Mouse (Mus musculus) monocyte, adult 2 months (primary cell): ENCODE measurements around the gene Zfp174.
A peak's percentile ranks its signal among the peaks of the same experiment; 100 is the strongest.

Source experiments
- DNase-seq, 2 experiments: peaks; one replicate each; pipeline ENCODE4 v3.0.0; 2022; ENCODE audit warnings: low spot score in 2 of 2, low read depth in 1 of 2

Gene Zfp174

GRCm38 (mm10) chr16:3884201-3885064, 37.4 kb downstream of the Zfp174 start, which contains the start of the genes Zfp597 and Gm20695:
Gene Zfp597, minus strand, starts transcription at chr16:3884561.
Gene Gm20695, plus strand, starts transcription at chr16:3884648.
- DNase-seq, result peak; percentile 73 to 85

DNA sequence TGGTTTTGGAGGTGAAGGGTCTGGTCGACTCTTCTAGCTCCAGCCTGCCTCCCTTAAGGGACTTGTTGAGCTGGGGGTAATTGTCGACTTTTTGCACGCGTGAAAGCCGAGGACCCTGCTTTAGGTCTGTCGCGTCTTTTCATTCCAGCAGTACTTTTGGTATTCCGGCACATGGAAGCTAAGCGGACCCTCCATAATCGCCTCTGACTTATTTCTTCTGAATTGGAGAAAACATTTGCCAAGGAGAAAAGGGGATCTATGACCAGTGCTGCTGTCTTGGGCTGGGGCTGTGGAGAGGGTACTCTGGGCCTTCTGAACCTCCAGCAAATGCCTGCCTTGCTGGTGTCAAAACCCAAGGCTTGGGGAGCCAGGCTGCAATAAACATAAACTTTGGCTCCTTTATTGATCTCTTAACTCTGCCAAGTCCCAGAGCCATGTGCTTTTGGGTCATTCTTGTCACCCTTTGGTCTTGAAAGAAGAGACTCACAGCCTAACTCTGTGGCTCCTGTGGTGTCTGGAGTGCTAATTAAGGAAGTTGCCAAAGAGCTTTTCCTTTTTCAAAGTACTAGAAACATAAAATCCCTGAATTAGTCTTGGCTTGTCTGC, 38.1 kb downstream of the Zfp174 start:
- DNase-seq, result no peak

DNA sequence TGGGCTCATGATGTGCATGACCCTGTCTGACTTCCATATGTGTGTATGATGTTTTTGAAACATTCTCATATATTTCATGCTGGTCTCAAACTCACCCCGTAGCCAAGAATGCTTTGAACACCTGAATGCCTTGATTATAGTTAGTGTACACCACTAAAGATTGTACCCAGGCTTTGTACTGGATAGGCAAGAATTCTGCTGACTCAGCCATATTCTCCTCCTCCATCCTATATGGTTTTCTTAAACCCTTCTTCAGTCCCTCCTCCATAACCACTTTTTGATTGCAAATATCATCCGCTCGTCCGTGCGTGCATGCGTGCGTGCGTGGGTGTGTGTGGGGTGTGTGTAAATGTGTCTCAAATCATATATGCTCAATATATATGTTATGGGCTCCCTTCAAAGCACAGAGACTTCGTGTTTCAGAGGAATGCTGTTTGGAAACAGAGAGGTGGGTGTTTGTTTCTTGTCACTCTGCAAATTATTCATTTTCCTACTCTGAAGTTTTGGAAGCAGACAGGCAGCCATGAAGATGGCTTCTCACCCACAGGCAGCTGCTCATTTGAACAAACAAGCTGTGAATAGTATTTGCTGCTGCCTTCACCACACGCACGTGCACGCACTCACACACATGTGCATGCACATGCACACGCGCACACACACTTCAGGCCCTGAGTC, 44.7 kb downstream of the Zfp174 start:
- no peak for DNase-seq

- no peak for DNase-seq
Observed at GRCm38 (mm10) chr16:3893739-3894138, 46.7 kb downstream of the Zfp174 start.

DNA sequence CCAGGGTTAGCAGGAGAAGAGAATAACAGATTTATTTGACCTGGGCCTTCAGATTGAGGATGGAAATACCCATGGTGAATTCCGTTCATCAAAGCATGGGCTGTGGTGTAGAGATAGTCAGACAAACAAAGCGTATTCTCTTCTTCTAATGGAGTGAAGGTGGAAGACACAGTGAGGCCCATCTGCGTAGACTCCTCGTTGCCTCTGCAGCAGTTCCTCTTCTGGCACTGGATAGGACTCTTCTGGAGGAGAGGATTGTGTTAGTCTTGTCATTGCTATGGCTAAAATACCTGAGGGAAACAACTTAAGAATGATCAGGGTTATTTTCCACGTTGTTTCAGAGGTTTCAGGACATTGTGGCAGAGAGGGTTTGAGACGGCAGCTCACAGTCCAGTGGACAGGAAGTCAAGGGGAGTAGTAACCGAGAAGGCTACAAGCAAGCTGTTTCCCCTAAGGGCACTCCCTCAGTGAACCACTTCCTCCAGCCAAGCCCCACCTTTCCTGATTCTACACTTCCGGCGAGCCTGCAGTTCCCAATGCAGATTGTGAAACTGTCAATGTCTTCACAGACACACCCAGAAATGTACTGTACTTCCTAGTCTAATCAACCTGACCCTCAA, 48.2 kb downstream of the Zfp174 start:
- peak; percentile 57 to 59 for DNase-seq

GRCm38 (mm10) chr16:3896046-3896445, 49.0 kb downstream of the Zfp174 start:
- DNase-seq, result no peak

DNA sequence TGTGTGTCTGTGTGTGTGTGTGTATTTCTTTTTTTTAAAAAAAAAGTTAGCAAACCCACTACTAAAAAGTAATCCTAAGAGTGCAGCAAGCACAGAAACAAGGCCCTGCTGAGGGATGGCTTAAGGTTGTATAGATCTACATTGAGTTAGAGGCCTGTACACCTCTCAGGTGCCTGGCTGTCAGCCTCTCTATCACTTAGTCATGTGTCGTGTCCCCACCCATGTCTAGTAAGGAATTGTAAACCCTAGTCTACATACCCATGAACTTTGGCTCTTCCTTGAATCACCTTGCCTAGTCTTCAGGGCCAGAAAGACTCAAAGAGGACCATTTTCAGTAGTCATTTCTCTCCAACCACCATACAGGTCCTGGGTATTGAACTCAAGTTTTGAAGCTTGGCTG, 49.5 kb downstream of the Zfp174 start:
- DNase-seq, result no peak

DNA sequence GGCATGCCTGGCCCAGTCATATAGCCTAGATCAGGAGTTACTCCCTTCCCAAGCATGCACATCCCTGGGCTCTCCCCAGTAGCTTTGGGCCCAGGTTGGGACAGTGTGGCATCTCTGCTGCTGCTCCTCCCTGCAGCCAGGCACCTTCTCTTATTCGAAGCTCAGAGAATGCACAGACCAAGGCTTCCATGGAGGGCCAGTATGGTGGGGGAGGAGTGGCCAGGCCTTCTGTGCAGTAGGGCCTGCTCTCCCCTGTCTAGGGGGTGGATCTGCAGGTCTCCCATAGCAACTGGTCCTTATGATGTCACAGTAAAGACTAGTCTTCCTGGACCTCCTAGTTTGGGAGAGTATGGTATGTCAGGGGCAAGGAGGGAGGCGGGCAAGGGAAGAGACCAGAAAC, 60.4 kb downstream of the Zfp174 start:
- DNase-seq, result no peak
